Mouse (Mus musculus): ENCODE measurements around the gene Rere.
"Not testable (repeated sequence)": the region's sequence is repeated elsewhere in the genome, so short reads cannot be mapped to it uniquely, and the experiment has no call there.

The Rere gene

GRCm38 (mm10) chr4:150590621-150591282, 309.3 kb downstream of the Rere start:
- DNase-seq, result no peak

- DNase-seq, result no peak
Measured at GRCm38 (mm10) chr4:150591602-150592001, 310.2 kb downstream of the Rere start.

DNA sequence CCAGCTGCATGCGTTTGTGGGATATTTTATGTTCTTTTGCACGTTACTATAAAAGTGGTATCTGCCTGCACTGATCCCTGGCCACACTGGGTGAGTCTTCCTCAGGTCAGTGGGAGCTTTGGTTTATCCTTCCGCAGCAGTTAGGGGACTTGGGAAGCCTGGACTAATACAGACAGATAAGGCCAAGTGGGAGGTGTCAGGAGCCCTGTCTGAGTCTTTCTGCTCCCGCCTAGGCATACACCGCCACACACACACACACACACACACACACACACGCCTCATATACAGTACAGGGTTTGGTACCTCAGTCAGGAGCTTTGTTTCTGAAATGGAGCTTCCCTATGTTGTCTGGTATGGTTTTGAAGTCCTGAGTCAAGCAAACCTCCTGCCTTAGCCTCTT, 310.6 kb downstream of the Rere start:
- DNase-seq, result no peak

DNA sequence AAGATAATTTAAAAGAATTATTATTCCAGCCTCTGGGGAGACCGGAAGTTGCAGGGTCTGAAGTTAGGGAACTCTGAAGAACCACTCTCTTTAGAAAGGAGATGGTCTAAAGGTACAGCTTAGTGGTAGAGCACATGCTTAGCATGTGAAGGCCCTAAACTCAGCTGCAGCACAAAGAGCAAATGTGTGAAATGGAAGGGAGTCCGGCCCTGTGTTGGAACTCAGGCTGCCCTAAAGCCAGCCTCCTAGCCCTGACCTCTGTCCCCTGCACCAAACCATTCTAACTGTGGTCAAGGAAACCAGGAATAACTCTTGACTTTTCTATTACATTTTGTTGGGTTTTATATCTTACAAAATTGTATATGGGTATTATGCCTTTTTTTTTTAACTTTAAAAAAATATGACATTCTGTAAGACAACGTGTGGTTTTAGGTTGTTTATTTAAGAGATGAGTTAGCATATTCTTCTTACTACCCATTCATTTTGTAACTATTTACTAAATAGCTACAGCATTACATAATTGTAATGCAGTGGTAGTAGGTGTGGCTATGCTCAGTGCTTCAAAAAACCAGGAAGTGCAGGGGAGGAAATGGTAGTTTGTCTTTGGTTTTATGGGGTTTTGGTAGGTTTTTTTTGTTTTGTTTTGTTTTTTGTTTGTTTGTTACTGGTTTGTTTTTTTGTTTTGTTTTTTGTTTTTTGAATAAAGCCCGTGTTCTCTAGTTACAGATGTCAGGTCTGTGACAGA, 312.2 kb downstream of the Rere start:
- DNase-seq, result no peak

- DNase-seq, result no peak
Measured at GRCm38 (mm10) chr4:150594298-150594829, 312.9 kb downstream of the Rere start.

GRCm38 (mm10) chr4:150595071-150595470, 313.6 kb downstream of the Rere start:
- no peak for DNase-seq

- no peak for DNase-seq
Measured at GRCm38 (mm10) chr4:150595991-150596390, 314.5 kb downstream of the Rere start.

GRCm38 (mm10) chr4:150598686-150599085, 317.2 kb downstream of the Rere start:
- no peak for DNase-seq

DNA sequence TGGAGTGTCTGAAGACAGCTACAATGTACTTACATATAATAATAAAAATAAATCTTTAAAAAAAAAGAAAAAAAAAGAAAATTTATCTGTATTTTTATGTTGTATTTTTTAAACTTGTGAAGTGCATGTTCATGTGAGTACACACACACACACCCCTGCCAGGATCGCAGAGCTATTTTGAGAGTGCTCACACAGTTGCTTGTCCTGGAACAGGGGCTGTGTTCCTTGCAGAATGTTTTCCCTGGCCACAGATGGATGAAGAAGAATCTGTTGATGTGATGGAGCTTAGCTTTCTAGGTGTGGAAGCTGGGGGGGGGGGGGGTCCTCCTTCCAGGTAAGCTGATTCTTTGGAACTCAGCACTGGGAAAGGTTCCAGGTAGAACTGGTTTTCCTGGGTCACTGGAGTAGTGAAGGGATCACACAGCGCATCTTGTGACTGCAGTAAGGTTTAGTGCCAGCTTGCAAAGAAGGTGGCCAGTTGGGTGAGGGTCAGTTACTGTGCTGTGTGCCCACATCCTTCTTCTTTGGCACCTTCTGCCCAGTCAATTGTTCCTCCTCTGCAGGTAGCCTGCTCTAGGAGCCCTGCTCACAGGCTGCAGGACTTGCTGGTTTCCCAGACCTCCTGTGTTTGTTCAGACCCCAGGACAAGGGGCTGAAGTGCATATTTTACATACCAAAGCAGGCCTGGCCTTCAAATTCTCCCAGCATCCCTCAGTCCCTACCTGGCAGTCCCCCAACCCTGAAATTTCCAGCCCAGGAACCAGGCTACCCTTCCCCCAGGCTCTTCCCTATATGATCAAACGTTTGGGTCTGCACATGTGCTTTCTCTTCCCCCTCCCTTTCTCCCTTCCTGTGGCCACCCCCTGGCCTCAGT, 317.9 kb downstream of the Rere start:
- DNase-seq, result no peak

- not testable (repeated sequence) for DNase-seq
Measured at GRCm38 (mm10) chr4:150600503-150600902, 319.1 kb downstream of the Rere start.

DNA sequence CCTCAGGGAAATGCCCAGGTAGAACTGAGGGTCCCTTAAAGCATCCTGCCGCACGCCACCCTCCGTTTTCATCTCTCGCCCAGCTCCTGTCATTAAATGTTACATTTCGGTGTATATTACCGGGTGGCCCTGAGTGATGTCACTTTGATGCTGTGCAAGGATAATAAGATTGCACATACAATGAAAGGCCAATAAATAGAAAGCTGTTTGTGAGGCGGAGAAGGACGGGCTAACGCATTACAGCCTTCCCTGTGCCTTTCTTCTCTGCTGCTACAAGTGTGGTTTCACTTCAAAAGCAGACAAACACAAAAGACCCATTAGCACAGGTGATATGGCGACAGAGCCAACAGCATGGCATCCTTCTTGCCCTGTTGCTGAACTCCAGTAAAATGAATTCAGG, 320.0 kb downstream of the Rere start:
- no peak for DNase-seq

GRCm38 (mm10) chr4:150603366-150604061, 322.1 kb downstream of the Rere start:
- no peak for DNase-seq

- DNase-seq, result no peak
Measured at GRCm38 (mm10) chr4:150605804-150606203, 324.4 kb downstream of the Rere start.

DNA sequence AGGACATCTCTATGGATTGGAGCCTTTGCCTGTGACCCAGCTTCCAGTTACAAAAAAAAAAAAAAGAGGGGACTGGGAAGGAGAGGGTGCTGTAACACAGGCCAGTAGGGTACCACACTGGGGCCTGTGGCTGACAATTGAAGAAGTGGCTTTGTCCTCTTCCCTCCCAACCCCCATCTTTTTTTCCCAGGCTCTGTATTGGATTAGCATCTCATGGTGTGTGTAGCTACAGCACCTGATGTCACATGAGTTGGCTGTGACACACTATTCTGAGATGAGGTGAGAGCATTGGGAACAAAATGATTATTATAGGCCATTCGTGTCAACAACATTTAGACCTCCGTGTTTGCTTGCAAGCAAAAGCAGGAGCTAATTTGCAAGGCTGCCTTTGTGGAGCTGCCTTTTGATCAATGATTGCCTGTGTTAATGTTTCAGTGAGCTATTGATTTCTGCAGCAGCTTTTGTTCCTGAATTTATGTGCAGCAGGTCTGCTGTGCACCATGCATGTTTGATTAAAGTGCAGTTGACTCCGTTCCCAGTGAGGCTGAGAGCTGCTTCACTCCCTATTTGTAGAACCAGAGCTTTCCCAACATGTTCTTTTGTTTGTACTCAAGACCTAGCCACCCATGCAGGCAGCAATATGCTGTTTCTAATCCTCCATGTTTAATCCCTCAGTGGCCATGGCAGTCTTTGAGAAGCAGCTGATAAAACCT, 325.2 kb downstream of the Rere start:
- no peak for DNase-seq

DNA sequence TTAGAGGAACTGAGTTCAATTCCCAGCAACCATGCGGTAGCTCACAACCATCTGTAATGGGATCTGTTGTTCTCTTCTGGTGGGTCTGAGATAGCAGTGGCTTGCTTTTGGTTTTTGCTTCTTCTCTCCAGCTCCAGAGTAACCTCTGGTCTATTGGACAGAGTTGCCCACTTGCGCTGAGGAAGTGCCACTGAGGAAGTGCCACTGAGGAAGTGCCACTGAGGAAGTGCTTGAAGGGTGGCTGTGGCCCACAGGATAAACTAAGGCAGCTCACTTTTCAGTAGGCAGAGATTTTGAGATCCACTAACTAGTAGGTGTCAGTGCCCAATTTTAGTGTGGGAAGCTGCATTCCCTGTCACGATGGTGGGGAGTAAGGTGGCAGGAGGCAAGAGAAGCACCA, 327.2 kb downstream of the Rere start:
- DNase-seq, result no peak

DNA sequence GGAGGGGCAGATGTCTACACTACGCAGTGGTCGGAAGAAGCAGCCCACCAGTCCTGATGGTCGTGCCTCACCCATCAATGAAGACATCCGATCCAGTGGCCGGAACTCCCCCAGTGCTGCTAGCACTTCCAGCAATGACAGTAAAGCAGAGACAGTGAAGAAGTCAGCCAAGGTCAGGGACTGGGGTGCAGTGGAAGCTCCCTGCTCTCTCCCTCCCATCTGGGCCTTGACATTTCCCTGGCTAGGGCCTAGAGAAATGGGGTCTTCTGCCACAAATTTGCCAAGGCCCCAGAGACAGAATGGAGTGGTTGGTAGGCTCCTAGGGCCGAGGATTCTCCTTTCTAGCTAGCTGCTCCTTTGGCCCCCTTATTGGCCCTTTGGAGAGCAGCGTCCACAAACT, 332.3 kb downstream of the Rere start:
- no peak for DNase-seq

GRCm38 (mm10) chr4:150615251-150616028, 334.0 kb downstream of the Rere start:
- DNase-seq, result peak in 1 of 2 experiments; percentile 19

DNA sequence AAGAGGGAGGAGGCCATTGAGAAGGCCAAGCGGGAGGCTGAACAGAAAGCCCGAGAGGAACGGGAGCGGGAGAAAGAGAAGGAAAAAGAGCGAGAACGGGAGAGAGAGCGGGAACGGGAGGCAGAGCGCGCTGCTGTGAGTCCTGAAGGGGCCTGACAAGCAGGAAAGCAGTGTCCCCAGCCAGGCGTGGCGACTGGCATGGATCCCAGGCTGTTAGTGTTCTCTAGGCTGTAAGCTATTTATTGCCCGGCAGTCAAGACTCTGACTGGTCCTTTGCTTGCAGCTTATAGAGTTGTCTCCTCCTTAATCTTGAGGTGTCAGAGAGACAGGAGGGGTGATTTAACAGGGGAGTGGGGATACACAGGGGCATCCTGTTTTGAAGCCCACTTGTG, 334.6 kb downstream of the Rere start:
- no peak for DNase-seq

DNA sequence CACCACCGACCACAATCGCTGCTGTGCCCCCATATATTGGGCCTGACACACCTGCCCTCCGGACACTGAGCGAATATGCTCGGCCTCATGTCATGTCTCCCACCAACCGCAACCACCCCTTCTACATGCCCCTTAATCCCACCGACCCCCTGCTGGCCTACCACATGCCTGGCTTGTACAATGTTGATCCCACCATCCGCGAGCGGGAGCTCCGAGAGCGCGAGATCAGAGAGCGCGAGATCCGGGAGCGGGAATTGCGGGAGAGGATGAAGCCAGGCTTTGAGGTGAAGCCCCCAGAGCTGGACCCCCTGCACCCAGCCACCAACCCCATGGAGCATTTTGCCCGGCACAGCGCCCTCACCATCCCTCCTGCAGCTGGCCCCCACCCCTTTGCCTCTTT, 335.4 kb downstream of the Rere start:
- DNase-seq, result no peak

DNA sequence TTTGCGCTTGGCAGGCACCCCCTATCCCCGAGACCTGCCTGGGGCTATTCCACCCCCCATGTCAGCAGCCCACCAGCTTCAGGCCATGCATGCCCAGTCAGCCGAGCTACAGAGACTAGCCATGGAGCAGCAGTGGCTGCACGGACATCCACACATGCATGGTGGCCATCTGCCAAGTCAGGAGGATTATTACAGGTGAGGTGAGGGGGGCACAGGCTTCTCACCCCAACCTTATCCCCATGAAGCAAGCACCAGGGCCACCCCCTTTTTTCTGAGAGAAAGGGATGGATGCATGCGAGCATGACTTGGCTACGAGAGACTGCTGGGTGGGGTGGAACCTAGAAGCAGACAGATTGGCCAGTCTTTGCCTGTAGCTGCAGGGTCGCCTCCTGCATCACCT, 337.6 kb downstream of the Rere start:
- DNase-seq, result no peak

GRCm38 (mm10) chr4:150622641-150623040, 341.2 kb downstream of the Rere start:
- no peak for DNase-seq
